Mouse (Mus musculus): ENCODE results near the gene Pbxip1.
"Not testable (repeated sequence)": the region's sequence is repeated elsewhere in the genome, so short reads cannot be mapped to it uniquely, and the experiment has no call there.

Gene Pbxip1

GRCm38 (mm10) chr3:89410864-89411263, 25.6 kb upstream of the Pbxip1 start:
- no peak for DNase-seq

- peak; percentile 99 for DNase-seq
Measured at GRCm38 (mm10) chr3:89411490-89412393, 24.8 kb upstream of the Pbxip1 start, which contains the start of gene Flad1. Gene Flad1, minus strand, starts transcription at chr3:89411870.

- DNase-seq = no peak
Measured at GRCm38 (mm10) chr3:89416158-89416557, 20.3 kb upstream of the Pbxip1 start.

- DNase-seq = no peak
Measured at GRCm38 (mm10) chr3:89417131-89417530, 19.4 kb upstream of the Pbxip1 start.

GRCm38 (mm10) chr3:89417840-89418169, 18.7 kb upstream of the Pbxip1 start:
- DNase-seq = no peak

- DNase-seq = peak; percentile 91
Measured at GRCm38 (mm10) chr3:89418170-89418860, 18.2 kb upstream of the Pbxip1 start, which contains the start of the genes Cks1b and Shc1. Gene Cks1b, minus strand, starts transcription at chr3:89418383. Gene Shc1, plus strand, starts transcription at chr3:89418443.

GRCm38 (mm10) chr3:89418861-89419250, 17.6 kb upstream of the Pbxip1 start:
- peak; percentile 88 for DNase-seq

- peak; percentile 78 for DNase-seq
Measured at GRCm38 (mm10) chr3:89419571-89419970, 16.9 kb upstream of the Pbxip1 start.

- DNase-seq = no peak
Measured at GRCm38 (mm10) chr3:89419981-89420380, 16.5 kb upstream of the Pbxip1 start.

- no peak for DNase-seq
Measured at GRCm38 (mm10) chr3:89420421-89420820, 16.1 kb upstream of the Pbxip1 start.

GRCm38 (mm10) chr3:89421002-89421774, 15.3 kb upstream of the Pbxip1 start:
- DNase-seq = peak; percentile 80

GRCm38 (mm10) chr3:89421810-89422473, 14.6 kb upstream of the Pbxip1 start:
- peak; percentile 28 for DNase-seq

GRCm38 (mm10) chr3:89422556-89423205, 13.8 kb upstream of the Pbxip1 start:
- no peak for DNase-seq

- no peak for DNase-seq
Measured at GRCm38 (mm10) chr3:89424416-89425140, 11.9 kb upstream of the Pbxip1 start.

- no peak for DNase-seq
Measured at GRCm38 (mm10) chr3:89425141-89425525, 11.4 kb upstream of the Pbxip1 start.

GRCm38 (mm10) chr3:89425876-89426275, 10.6 kb upstream of the Pbxip1 start:
- DNase-seq = no peak

GRCm38 (mm10) chr3:89429021-89429420, 7.5 kb upstream of the Pbxip1 start:
- not testable (repeated sequence) for DNase-seq

- DNase-seq = peak; percentile 95
Measured at GRCm38 (mm10) chr3:89430171-89431159, 6.0 kb upstream of the Pbxip1 start, which contains the start of gene Pygo2. Gene Pygo2, plus strand, starts transcription at chr3:89430214.

- DNase-seq = no peak
Measured at GRCm38 (mm10) chr3:89432606-89433005, 3.9 kb upstream of the Pbxip1 start.

GRCm38 (mm10) chr3:89434532-89434931, 2.0 kb upstream of the Pbxip1 start:
- DNase-seq = no peak
